Mouse (Mus musculus): ENCODE data around the gene Dst. TPM values are rescaled to one million over a fixed set of nuclear protein-coding genes. Genes with fewer than 3 reads are reported as not detected.

The Dst gene
- polyA plus RNA-seq, 1 experiment from 2014 or later: 24.4 TPM

DNA sequence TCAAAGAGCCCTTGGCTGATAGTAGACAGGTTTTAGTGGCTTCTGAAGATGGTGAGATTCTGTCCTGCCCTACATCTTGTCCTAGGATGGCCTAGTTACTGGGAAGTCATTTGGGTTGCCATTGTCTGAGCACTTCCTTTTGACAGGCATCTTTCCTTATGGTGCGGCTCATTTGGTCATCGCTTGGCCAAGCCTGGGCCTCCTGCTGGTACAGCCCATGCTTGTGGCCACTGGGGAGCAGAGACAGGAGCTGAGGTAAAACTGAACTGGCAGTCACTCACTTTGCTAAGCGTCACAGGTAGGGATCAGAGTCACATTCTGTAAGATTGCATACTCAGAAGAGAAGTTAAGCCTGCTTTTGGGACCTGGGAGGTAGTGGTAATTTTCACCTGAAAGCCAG is 24.2 kb downstream of the Dst start:
- Histone ChIP-seq H3K4me2 (no peak overlapping the region), H3K36me3 (no peaks in the 10 kb centered on the region), H3K9ac (no peak overlapping the region), H3K4me1 (no peaks in the 10 kb centered on the region), H3K27ac (no peak overlapping the region), H3K27me3 (no peaks in the 10 kb centered on the region), H3K9me3 (no peaks in the 10 kb centered on the region), H3K4me3 (no peak overlapping the region)
- WGBS: 80% methylated on average over 3 of the region's 3 CpGs
- no peak for ATAC-seq (ENCODE audit: insufficient number of reproducible peaks, low FRiP score, low TSS enrichment, low read depth)

DNA sequence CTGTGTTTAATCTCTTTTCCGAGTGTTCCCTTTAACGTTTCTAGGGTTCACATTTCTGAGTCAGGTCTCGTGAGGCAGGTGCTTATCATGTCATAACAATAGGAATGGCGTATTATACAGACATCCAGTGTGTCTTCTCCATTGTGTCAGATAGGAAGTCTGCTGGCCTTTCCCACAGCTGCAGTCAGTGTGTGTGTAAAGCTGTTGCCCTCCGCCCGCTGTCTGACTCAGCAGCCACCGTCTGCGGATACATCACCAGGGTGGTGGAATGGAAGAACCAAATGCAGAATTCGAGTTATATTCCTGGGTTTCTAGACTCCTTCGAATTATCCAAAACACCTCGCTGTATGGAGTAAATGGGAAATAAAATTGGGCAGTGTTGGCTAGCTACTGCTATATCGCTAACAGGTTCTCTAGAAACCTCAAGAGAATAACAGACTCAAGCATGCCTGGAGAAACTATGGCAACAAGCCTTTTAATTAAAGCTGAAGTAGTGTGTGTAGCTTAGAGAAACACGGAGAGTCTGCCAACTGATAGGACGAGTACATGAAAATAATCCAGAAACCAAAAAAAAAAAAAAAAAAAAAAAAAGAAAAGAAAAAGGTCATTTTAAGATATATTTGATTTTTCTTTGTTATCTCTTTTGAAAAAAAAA is 24.9 kb downstream of the Dst start:
- WGBS: 79% methylated on average over 14 of the region's 14 CpGs
- no peak for ATAC-seq (ENCODE audit: insufficient number of reproducible peaks, low FRiP score, low TSS enrichment, low read depth)
- Histone ChIP-seq H3K4me1 (no peaks in the 10 kb centered on the region), H3K9ac (no peak overlapping the region), H3K27me3 (no peaks in the 10 kb centered on the region), H3K4me2 (no peak overlapping the region), H3K9me3 (no peaks in the 10 kb centered on the region), H3K27ac (no peak overlapping the region), H3K4me3 (no peak overlapping the region), H3K36me3 (no peaks in the 10 kb centered on the region)

DNA sequence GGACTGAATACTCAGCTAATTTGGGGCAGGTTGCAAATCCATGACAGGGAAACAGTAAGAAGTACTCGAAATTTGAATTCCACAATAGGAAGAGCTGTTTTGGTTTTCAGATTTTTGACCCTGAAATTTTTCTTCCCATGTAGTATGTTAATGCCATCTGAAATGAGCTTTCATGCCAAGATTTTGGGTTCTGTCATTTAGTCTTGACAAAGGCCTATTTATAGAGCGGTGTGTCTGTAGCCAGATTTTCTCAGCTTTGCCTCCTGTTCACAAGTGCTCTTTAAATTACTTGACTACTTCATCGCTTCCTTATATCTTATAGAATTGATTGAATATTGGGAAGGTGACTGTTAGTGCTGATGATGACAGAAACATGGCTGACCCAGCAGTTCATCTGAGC is 27.9 kb downstream of the Dst start:
- Histone ChIP-seq H3K4me3 (no peak overlapping the region), H3K27ac (no peak overlapping the region), H3K27me3 (no peaks in the 10 kb centered on the region), H3K9me3 (no peaks in the 10 kb centered on the region), H3K9ac (no peak overlapping the region), H3K4me1 (no peaks in the 10 kb centered on the region), H3K36me3 (no peaks in the 10 kb centered on the region), H3K4me2 (no peak overlapping the region)
- no peak for ATAC-seq (ENCODE audit: insufficient number of reproducible peaks, low FRiP score, low TSS enrichment, low read depth)
- WGBS: 81% methylated on average over 3 of the region's 3 CpGs

DNA sequence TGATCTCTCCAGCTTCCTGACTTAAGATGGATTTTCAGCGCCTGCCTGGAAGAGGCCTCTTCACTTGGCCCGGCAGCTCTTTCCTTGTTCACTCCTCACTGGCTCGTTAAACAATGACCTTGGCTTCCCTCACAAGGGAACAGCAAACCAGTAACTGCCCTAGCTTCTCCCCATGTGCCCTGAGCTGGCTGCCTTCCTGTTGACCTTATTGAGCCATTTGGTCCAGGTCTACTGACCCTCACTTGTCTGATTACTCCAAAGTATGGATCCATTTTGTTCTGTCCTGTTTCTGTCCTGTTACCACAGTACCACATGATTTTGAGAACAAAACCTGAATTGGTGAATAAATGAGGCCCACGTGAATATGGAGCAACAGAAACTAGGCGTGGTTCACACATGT is 31.8 kb downstream of the Dst start:
- 79% methylated on average over 5 of the region's 5 CpGs for WGBS
- no peak for ATAC-seq (ENCODE audit: insufficient number of reproducible peaks, low FRiP score, low TSS enrichment, low read depth)
- no peak overlapping the region for H3K9ac ChIP-seq
- H3K9me3 ChIP-seq: no peaks in the 10 kb centered on the region
- no peak overlapping the region for H3K4me2 ChIP-seq
- H3K27me3 ChIP-seq: no peaks in the 10 kb centered on the region
- no peak overlapping the region for H3K4me3 ChIP-seq
- H3K27ac ChIP-seq: no peak overlapping the region
- no peaks in the 10 kb centered on the region for H3K4me1 ChIP-seq
- H3K36me3 ChIP-seq: no peaks in the 10 kb centered on the region

DNA sequence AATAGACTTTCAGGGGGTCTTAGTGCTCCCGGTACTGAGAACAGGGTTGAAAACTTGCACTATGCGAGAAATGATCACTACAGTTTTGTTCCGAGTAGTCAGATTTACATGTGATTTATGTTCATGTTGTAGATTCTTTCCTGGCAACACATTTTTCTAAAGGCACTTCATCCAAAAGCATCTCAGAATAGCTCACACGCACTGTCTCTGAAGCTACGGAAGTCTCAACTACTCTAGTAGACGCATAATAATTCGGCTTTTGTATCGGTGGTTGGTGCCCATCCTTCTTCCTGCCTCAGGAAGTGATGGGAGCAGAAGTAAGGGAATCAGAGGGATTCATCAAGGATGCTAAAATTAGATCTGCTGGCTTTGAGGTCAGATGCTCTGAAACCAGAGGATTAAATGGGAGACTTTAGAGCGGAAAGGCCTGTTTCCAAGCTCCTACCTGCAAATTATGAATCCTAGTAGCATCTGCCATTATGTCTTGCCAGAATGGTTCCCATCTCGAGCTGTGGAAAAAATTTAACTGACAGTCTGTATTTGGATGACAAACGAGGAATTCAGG is 32.4 kb downstream of the Dst start:
- no peaks in the 10 kb centered on the region for H3K36me3 ChIP-seq
- H3K4me2 ChIP-seq: no peak overlapping the region
- no peak overlapping the region for H3K4me3 ChIP-seq
- H3K27ac ChIP-seq: no peak overlapping the region
- WGBS: 85% methylated on average over 11 of the region's 11 CpGs
- no peak overlapping the region for H3K9ac ChIP-seq
- ATAC-seq (ENCODE audit: insufficient number of reproducible peaks, low FRiP score, low TSS enrichment, low read depth): no peak
- no peaks in the 10 kb centered on the region for H3K9me3 ChIP-seq
- no peaks in the 10 kb centered on the region for H3K27me3 ChIP-seq
- no peaks in the 10 kb centered on the region for H3K4me1 ChIP-seq

DNA sequence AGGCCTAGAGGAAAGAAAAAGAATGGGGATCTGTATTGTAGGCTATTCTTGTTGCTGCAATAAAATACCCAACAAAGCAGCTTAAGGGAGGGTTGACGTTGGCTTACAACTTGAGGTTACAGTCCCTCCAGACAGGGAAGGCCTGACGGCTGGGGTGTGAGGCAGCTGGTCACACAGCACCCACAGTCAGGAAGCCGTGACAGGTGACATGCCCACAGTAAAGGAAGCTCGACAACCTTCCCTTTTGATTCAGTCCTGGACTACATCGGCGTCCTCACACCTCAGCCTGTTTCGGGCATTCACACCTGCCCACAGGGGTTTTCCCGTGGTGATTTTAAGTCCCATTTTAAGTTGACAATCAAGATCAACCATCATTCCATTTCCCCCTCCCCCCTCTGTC is 34.6 kb downstream of the Dst start:
- WGBS: 80% methylated on average over 8 of the region's 8 CpGs
- no peaks in the 10 kb centered on the region for H3K27me3 ChIP-seq
- H3K4me1 ChIP-seq: no peaks in the 10 kb centered on the region
- H3K9me3 ChIP-seq: no peaks in the 10 kb centered on the region
- H3K36me3 ChIP-seq: no peaks in the 10 kb centered on the region
- ATAC-seq (ENCODE audit: insufficient number of reproducible peaks, low FRiP score, low TSS enrichment, low read depth): no peak
- H3K9ac ChIP-seq: no peak overlapping the region
- H3K27ac ChIP-seq: no peak overlapping the region
- H3K4me2 ChIP-seq: no peak overlapping the region
- no peak overlapping the region for H3K4me3 ChIP-seq

DNA sequence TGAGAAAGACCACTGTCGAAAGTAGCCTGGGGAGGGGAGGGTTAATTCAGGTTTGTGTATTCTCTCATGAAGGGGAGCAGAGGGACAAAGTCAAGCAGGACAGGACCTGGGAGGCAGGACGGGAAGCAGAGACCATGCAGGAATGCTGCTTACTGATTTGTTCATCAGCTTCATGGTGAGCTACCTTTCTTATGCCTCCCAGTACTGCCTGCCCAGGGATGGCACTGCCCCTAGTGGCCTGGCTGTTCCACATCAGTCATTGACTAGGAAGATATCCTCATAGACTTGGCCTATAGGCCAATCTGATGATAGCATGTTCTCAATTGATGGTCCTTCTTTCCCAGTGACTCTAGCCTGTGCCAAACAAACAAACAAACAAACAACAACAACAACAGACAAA is 35.9 kb downstream of the Dst start:
- Histone ChIP-seq H3K4me3 (no peak overlapping the region), H3K4me1 (no peaks in the 10 kb centered on the region), H3K36me3 (no peaks in the 10 kb centered on the region), H3K27me3 (no peaks in the 10 kb centered on the region), H3K9ac (no peak overlapping the region), H3K4me2 (no peak overlapping the region), H3K27ac (no peak overlapping the region), H3K9me3 (no peaks in the 10 kb centered on the region)
- 81% methylated on average over 2 of the region's 2 CpGs for WGBS
- ATAC-seq (ENCODE audit: insufficient number of reproducible peaks, low FRiP score, low TSS enrichment, low read depth): no peak

DNA sequence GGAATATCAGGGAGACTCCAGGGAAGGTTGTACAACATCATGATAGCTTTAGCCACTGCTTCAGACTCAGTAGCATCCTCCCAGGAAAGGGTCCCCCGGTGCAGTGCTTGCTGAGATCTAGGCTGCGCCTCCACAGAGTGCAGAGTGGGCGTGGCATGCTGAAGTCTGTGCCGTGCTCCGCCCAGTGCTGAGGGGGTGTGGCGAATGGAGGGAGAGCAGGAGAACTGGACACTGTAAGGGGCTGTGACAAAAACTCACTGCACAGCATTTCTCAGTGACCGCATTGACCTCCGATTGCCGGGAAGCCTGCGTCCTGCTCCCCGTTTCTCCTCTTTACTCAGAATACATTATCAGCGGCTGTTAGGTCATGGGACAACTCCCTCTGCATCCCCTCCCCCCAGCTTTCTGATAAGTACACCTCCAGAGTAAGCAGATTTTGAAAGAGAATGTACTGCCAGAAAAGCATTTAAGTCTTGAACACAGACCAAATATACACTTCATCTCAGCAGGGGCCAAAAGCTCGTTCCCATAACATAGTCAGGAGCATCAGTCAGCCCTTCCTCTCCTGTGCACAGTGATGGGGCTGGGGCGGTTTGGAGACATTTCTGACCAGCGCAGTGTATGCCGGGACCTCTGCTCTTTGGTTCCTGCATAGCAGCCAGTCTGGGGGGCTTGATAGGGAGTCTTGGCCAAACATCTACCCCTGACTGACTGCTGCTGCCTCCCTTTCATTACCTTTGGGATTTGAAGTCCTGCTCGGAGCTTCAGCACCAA is 37.1 kb downstream of the Dst start:
- Histone ChIP-seq H3K9ac (no peak overlapping the region), H3K4me3 (no peak overlapping the region), H3K4me1 (no peaks in the 10 kb centered on the region), H3K9me3 (no peaks in the 10 kb centered on the region), H3K27me3 (no peaks in the 10 kb centered on the region), H3K27ac (no peak overlapping the region), H3K36me3 (no peaks in the 10 kb centered on the region), H3K4me2 (0 out of 2 replicates have a peak overlapping the region, but pooled peaks have one; percentile 2)
- 68% methylated on average over 17 of the region's 17 CpGs for WGBS
- 0 out of 2 replicates have a peak, but pooled peaks have one; percentile 65 for ATAC-seq (ENCODE audit: insufficient number of reproducible peaks, low FRiP score, low TSS enrichment, low read depth)

DNA sequence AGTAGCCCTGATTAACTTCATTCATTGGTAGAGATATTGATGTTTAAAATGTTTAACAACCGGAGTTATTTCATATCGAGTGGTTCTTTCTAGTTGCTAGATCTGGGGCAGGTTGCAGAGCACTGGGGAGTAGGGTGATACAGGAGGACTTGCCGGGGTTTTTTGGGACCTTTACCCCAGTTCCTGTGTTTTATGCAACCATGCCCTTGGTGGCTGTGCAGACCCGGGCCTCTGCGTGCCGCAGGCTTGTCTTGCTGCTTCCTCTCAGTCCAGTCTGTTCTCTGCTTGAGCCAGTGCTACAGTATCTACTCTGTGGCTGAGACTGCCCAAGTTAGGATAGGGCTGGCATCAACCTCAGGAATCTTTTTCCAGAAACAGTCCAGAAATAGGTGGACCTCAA is 37.7 kb downstream of the Dst start:
- H3K27ac ChIP-seq: no peak overlapping the region
- H3K9ac ChIP-seq: no peak overlapping the region
- no peak overlapping the region for H3K4me3 ChIP-seq
- no peaks in the 10 kb centered on the region for H3K36me3 ChIP-seq
- H3K9me3 ChIP-seq: no peaks in the 10 kb centered on the region
- 89% methylated on average over 6 of the region's 6 CpGs for WGBS
- no peaks in the 10 kb centered on the region for H3K27me3 ChIP-seq
- no peak overlapping the region for H3K4me2 ChIP-seq
- ATAC-seq (ENCODE audit: insufficient number of reproducible peaks, low FRiP score, low TSS enrichment, low read depth): no peak
- no peaks in the 10 kb centered on the region for H3K4me1 ChIP-seq

DNA sequence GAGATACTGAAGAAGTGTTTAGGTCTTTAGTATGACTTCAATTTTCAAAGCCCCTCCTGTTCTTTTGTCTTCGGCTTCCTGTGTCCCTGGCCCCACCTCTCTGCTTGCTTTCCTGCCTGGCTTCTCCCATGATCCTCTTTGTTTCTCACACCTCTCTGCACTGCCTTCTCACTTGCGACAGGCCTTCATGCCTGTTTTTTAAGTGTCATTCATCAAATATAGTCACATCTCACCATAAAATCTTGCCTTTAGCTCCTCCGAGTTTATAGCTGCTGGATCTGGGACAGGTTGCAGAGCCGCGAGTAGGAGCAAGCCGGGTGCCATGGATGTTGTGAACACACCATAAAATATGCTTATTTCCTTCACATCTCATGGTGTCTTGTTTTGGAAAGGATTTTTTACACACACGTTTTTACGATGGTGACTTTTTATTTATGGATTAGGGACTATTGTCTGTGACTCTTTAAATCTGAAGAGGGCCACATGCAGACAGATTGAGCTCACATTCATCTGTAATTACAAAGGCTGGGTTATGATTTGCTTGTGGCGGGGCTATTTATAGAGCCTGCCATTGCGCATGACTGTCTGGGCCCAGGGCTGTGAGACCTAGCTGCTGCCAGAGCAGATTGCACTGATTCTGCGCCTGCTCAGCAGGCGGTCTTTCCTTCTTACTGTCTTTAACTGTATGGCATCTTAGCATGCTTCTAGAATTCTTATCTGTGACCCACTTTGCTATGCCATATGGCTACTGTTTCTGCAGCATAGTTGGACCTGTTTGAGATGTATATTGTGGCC is 38.8 kb downstream of the Dst start:
- no peak for ATAC-seq (ENCODE audit: insufficient number of reproducible peaks, low FRiP score, low TSS enrichment, low read depth)
- H3K4me3 ChIP-seq: no peak overlapping the region
- no peaks in the 10 kb centered on the region for H3K36me3 ChIP-seq
- H3K9ac ChIP-seq: no peak overlapping the region
- H3K9me3 ChIP-seq: no peaks in the 10 kb centered on the region
- no peak overlapping the region for H3K4me2 ChIP-seq
- H3K4me1 ChIP-seq: no peaks in the 10 kb centered on the region
- H3K27ac ChIP-seq: no peak overlapping the region
- H3K27me3 ChIP-seq: no peaks in the 10 kb centered on the region
- 44% methylated on average over 12 of the region's 12 CpGs for WGBS

DNA sequence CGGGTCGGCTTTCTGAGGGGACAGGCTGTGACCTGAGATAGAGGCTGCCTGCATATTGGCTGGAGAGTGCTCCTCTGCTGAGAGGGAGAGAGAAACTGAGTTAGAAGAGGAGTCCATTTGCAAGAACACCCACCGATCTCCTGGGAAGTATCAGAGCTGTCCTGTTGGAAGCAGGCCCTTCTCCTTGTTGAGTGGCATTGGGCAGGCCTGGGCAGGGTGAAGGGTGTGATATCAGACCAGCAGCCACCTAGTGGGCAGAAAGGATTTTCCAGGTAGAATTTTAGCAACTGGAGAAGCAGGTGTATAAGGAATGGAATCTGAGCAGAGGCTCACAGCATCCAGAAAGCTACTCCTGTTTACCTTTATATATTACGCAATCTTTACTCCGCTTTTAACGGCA is 39.8 kb downstream of the Dst start:
- Histone ChIP-seq H3K36me3 (no peaks in the 10 kb centered on the region), H3K4me3 (no peak overlapping the region), H3K4me1 (no peaks in the 10 kb centered on the region), H3K27me3 (no peaks in the 10 kb centered on the region), H3K9ac (no peak overlapping the region), H3K9me3 (no peaks in the 10 kb centered on the region), H3K4me2 (no peak overlapping the region), H3K27ac (no peak overlapping the region)
- 91% methylated on average over 6 of the region's 6 CpGs for WGBS
- ATAC-seq (ENCODE audit: insufficient number of reproducible peaks, low FRiP score, low TSS enrichment, low read depth): no peak

DNA sequence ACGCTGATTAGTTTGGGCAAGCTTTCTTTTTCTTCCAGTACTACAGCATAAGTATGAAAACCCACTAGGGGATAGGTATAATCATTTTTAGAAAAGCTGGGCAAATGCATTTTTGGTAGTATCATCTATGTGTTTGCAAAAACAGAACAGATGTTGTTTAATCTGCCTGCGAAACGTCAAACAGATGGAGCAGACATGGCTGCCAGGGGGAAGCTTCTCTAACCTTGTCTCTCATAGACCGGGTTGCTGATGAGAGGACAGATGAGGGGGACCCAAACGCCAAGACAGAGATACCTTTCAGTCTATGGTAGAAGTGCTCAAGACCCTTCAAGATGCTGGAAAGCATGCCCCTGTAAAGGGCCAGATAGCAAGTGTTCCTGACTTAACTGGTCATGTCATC is 40.5 kb downstream of the Dst start:
- Histone ChIP-seq H3K4me1 (no peaks in the 10 kb centered on the region), H3K9ac (no peak overlapping the region), H3K4me2 (no peak overlapping the region), H3K27ac (no peak overlapping the region), H3K4me3 (no peak overlapping the region), H3K27me3 (no peaks in the 10 kb centered on the region), H3K36me3 (no peaks in the 10 kb centered on the region), H3K9me3 (no peaks in the 10 kb centered on the region)
- ATAC-seq (ENCODE audit: insufficient number of reproducible peaks, low FRiP score, low TSS enrichment, low read depth): no peak
- 81% methylated on average over 5 of the region's 5 CpGs for WGBS
